Mouse (Mus musculus): ENCODE data around the gene Rif1. TPM values are rescaled to one million over a fixed set of nuclear protein-coding genes. Genes with fewer than 3 reads are reported as not detected.
A peak's percentile ranks its signal among the peaks of the same experiment; 100 is the strongest.

The Rif1 gene
- polyA plus RNA-seq (2015; fragmentation: Nextera tagmentation; extraction: Ambion mirVana), result 16.3 and 16.6 TPM in 2 replicates

DNA sequence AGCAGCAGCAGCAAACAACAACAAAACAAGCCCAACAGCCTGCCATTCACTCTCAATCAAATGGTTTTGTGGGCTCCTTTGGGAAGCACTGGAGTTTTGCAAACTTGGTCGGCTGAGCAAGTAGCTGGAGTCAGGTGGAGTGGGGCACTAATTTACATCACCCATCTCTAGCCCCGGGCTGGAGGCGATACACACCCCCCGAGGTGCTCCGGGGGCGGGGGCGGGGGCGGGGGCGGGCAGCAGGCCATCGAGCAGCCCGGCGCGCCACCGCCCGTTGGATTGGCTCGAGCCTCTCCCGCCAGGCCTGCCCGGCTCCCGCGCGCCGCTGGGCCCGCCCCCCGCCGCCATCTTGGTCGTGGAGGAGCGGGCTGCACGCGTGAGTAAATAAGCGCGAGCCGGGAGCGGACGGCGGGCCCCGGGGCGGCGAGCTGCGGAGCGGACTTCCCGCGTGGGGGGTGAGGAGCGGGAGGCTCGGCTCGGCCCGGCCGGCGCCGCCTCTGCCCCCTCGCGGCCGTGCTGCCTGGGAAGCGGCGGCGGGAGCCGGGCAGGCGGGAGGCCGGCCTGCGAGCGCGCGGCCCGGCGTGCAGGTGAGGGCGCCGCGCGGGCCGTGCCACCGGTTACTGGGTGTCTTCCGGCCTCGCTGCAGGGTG is at the start of gene Rif1:
Gene Rif1 (plus strand): TSS at position 342 of the 650 bp plus-strand sequence.
- Histone ChIP-seq H3K27me3 (replicated peaks) (no peaks in the 10 kb centered on the region), H3K4me3 (peak within 1 kb of the TSS; percentile 99), H3K27ac (replicated peaks) (peak within 1 kb of the TSS; percentile 84), H3K4me1 (peaks cover 21% of the 10 kb centered on the region), H3K4me2 (peak within 1 kb of the TSS; percentile 77), H3K36me3 (peaks cover 32% of the 10 kb centered on the region), H3K9me3 (no peaks in the 10 kb centered on the region), H3K9ac (peak within 1 kb of the TSS; percentile 98)
- peak; percentile 93 for ATAC-seq (ENCODE audit: extremely low read depth, insufficient number of reproducible peaks, low FRiP score, low TSS enrichment)
- under 1% methylated on average over 51 of the region's 72 CpGs for WGBS

DNA sequence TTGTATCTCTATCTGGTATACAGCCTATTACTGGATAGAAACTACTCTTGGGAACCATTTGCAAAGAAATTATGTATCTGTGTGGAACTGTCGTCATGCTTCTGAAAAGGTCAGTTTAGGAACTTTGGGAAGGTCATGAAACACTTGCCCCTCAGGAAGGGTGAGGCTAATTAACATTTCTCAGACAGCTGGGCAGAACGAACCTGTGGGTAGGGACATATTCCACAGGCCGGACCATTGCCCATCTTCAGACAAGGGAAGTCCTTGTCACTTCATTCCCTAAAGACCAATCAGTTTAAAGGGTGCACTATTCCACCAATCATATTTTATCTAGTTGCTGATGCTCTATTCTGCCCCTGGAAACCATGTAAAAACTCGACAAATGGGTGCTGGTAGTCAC is 45.6 kb upstream of the Rif1 start:
- Histone ChIP-seq H3K9ac (no peak overlapping the region), H3K9me3 (peaks cover 7% of the 10 kb centered on the region; the same call in 1 of the 2 replicates), H3K4me1 (no peaks in the 10 kb centered on the region), H3K27ac (replicated peaks) (no peak overlapping the region), H3K27me3 (replicated peaks) (no peaks in the 10 kb centered on the region), H3K4me2 (no peak overlapping the region), H3K36me3 (no peaks in the 10 kb centered on the region), H3K4me3 (no peak overlapping the region)
- ATAC-seq (ENCODE audit: extremely low read depth, insufficient number of reproducible peaks, low FRiP score, low TSS enrichment), result no peak
- WGBS, result 76% methylated on average over 4 of the region's 4 CpGs

- Histone ChIP-seq H3K4me2 (no peak overlapping the region), H3K36me3 (no peaks in the 10 kb centered on the region), H3K27ac (replicated peaks) (no peak overlapping the region), H3K4me1 (no peaks in the 10 kb centered on the region), H3K9me3 (peaks cover 7% of the 10 kb centered on the region; the same call in 1 of the 2 replicates), H3K9ac (no peak overlapping the region), H3K4me3 (no peak overlapping the region), H3K27me3 (replicated peaks) (no peaks in the 10 kb centered on the region)
- ATAC-seq (ENCODE audit: extremely low read depth, insufficient number of reproducible peaks, low FRiP score, low TSS enrichment), result no peak
- 76% methylated on average over 3 of the region's 3 CpGs for WGBS
Measured at GRCm38 (mm10) chr2:52029426-52029825, 43.2 kb upstream of the Rif1 start.

- H3K9ac ChIP-seq, result no peak overlapping the region
- ATAC-seq (ENCODE audit: extremely low read depth, insufficient number of reproducible peaks, low FRiP score, low TSS enrichment), result no peak
- H3K27ac ChIP-seq (replicated peaks), result no peak overlapping the region
- H3K4me3 ChIP-seq, result no peak overlapping the region
- H3K4me2 ChIP-seq, result no peak overlapping the region
- peaks cover 7% of the 10 kb centered on the region; the same call in 1 of the 2 replicates for H3K9me3 ChIP-seq
- no peaks in the 10 kb centered on the region for H3K27me3 ChIP-seq (replicated peaks)
- WGBS, result 67% methylated on average over 4 of the region's 4 CpGs
- no peaks in the 10 kb centered on the region for H3K36me3 ChIP-seq
- no peaks in the 10 kb centered on the region for H3K4me1 ChIP-seq
Measured at GRCm38 (mm10) chr2:52031491-52031890, 41.1 kb upstream of the Rif1 start.

DNA sequence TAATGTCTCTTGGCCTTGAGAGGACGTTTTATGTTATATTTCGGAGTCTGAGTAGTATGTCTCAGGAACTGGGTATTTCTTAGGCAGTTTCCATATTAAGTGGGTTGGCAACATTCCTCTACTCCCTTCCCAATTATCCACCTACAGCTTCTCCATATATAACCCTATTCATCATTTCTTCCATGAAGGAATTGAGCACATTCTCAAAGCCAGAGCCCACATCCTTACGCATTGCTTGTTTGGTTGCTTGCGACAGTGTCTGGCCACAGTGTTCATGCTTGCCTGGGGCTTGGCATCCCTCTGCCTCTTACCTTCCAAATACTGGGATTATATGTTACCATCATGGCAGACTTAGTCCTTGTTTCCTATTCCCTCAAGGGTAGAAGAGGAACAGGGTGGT is 38.0 kb upstream of the Rif1 start:
- ATAC-seq (ENCODE audit: extremely low read depth, insufficient number of reproducible peaks, low FRiP score, low TSS enrichment), result no peak
- Histone ChIP-seq H3K4me3 (no peak overlapping the region), H3K9ac (no peak overlapping the region), H3K27ac (replicated peaks) (no peak overlapping the region), H3K4me2 (no peak overlapping the region), H3K9me3 (no peaks in the 10 kb centered on the region), H3K36me3 (no peaks in the 10 kb centered on the region), H3K4me1 (no peaks in the 10 kb centered on the region), H3K27me3 (replicated peaks) (peaks cover 6% of the 10 kb centered on the region)
- WGBS, result 86% methylated on average over 4 of the region's 4 CpGs

DNA sequence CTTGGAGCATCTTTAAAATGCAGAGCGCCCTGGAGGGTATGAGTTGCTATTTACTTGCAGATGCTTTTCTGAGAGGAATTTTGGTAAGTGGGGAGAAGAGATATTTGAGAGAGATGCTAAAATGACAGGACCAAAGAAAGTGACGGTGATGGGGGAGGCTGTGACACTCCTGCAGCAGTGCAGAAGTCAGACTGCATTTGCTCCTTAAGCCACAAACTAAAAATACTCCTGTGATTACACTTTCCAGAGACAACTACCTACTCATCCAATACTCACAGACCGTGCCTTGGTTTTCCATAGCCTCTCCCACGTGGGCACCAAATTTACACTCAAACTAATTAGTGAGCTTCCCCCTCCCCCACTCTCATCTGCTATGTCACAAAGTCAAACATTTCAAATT is 37.5 kb upstream of the Rif1 start:
- WGBS, result 47% methylated on average over 4 of the region's 4 CpGs

DNA sequence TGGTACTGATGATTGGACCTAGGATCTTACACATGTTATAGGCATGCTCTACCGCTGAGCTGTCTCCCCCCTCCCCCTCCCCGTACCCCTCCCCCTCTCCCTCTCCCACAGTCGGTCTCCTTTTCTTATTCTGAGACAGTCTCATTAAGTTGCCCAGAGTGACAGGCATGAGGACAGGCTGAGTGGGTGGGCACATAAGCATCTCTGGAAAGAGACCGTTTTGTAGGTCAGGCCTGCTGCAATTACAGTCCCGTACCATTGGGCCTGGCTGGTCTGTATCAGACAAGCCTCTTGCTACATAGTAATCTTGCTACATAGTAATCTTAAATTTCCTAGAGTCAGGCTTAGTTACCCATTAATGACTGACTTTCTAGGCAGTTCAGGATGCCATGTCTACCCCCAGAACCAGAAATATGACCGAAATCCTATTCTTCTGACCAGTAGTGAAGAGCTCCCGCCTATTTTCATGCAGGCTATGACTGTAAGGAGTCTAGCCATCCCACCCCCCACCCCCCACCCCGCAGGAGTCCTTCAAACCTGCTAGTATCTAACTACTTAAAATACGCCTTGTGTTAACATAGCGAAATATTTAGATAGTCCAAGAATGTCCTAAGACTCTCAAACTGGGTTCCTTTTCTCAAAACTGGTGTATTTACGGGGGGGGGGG is 35.6 kb upstream of the Rif1 start:
- Histone ChIP-seq H3K27ac (replicated peaks) (no peak overlapping the region), H3K9me3 (no peaks in the 10 kb centered on the region), H3K4me2 (peak overlapping the region; percentile 82), H3K9ac (no peak overlapping the region), H3K27me3 (replicated peaks) (peaks cover 6% of the 10 kb centered on the region), H3K4me3 (peak overlapping the region; percentile 55), H3K4me1 (no peaks in the 10 kb centered on the region), H3K36me3 (no peaks in the 10 kb centered on the region)
- WGBS, result 49% methylated on average over 10 of the region's 11 CpGs
- ATAC-seq (ENCODE audit: extremely low read depth, insufficient number of reproducible peaks, low FRiP score, low TSS enrichment), result no peak

More for the DNA sequence above, 37.5 kb upstream of the Rif1 start:
- no peak overlapping the region for H3K27ac ChIP-seq (replicated peaks)
- no peak overlapping the region for H3K9ac ChIP-seq
- H3K36me3 ChIP-seq, result no peaks in the 10 kb centered on the region
- H3K4me2 ChIP-seq, result no peak overlapping the region
- H3K27me3 ChIP-seq (replicated peaks), result peaks cover 6% of the 10 kb centered on the region
- H3K4me3 ChIP-seq, result no peak overlapping the region
- no peak for ATAC-seq (ENCODE audit: extremely low read depth, insufficient number of reproducible peaks, low FRiP score, low TSS enrichment)
- no peaks in the 10 kb centered on the region for H3K4me1 ChIP-seq
- H3K9me3 ChIP-seq, result no peaks in the 10 kb centered on the region

GRCm38 (mm10) chr2:52037882-52038281 is 34.8 kb upstream of the Rif1 start, which contains the start of gene Tnfaip6:
Tnfaip6 (plus strand) TSS chr2:52038009.
- Histone ChIP-seq H3K9me3 (no peaks in the 10 kb centered on the region), H3K4me2 (peak within 1 kb of the TSS; percentile 82), H3K4me1 (no peaks in the 10 kb centered on the region), H3K36me3 (no peaks in the 10 kb centered on the region), H3K27ac (replicated peaks) (no peak within 1 kb of the TSS), H3K4me3 (peak within 1 kb of the TSS; percentile 55), H3K9ac (peak within 1 kb of the TSS; percentile 73), H3K27me3 (replicated peaks) (peaks cover 6% of the 10 kb centered on the region)
- no peak for ATAC-seq (ENCODE audit: extremely low read depth, insufficient number of reproducible peaks, low FRiP score, low TSS enrichment)
- under 1% methylated on average over 17 of the region's 17 CpGs for WGBS

GRCm38 (mm10) chr2:52038558-52038957 is 34.1 kb upstream of the Rif1 start:
- peak overlapping the region; percentile 55 for H3K4me3 ChIP-seq
- 57% methylated on average over 5 of the region's 5 CpGs for WGBS

GRCm38 (mm10) chr2:52039083-52039801 is 33.4 kb upstream of the Rif1 start:
- no peaks in the 10 kb centered on the region for H3K4me1 ChIP-seq
- H3K36me3 ChIP-seq, result no peaks in the 10 kb centered on the region
- H3K27ac ChIP-seq (replicated peaks), result no peak overlapping the region
- WGBS, result 67% methylated on average over 8 of the region's 8 CpGs
- H3K27me3 ChIP-seq (replicated peaks), result peaks cover 6% of the 10 kb centered on the region
- H3K9ac ChIP-seq, result no peak overlapping the region
- peak overlapping the region; percentile 82 for H3K4me2 ChIP-seq
- peak overlapping the region; percentile 3; the same call in 1 of the 2 replicates for H3K4me3 ChIP-seq
- ATAC-seq (ENCODE audit: extremely low read depth, insufficient number of reproducible peaks, low FRiP score, low TSS enrichment), result no peak
- H3K9me3 ChIP-seq, result no peaks in the 10 kb centered on the region

More at GRCm38 (mm10) chr2:52038558-52038957, 34.1 kb upstream of the Rif1 start:
- no peaks in the 10 kb centered on the region for H3K36me3 ChIP-seq
- no peaks in the 10 kb centered on the region for H3K4me1 ChIP-seq
- H3K27ac ChIP-seq (replicated peaks), result no peak overlapping the region
- no peak for ATAC-seq (ENCODE audit: extremely low read depth, insufficient number of reproducible peaks, low FRiP score, low TSS enrichment)
- H3K4me2 ChIP-seq, result peak overlapping the region; percentile 82
- no peaks in the 10 kb centered on the region for H3K9me3 ChIP-seq
- H3K9ac ChIP-seq, result peak overlapping the region; percentile 12; the same call in 1 of the 2 replicates
- H3K27me3 ChIP-seq (replicated peaks), result peaks cover 6% of the 10 kb centered on the region

- Histone ChIP-seq H3K4me3 (no peak overlapping the region), H3K9me3 (no peaks in the 10 kb centered on the region), H3K4me1 (no peaks in the 10 kb centered on the region), H3K27me3 (replicated peaks) (peaks cover 6% of the 10 kb centered on the region), H3K36me3 (no peaks in the 10 kb centered on the region), H3K9ac (no peak overlapping the region), H3K27ac (replicated peaks) (no peak overlapping the region), H3K4me2 (no peak overlapping the region)
- 75% methylated on average over 3 of the region's 3 CpGs for WGBS
- ATAC-seq (ENCODE audit: extremely low read depth, insufficient number of reproducible peaks, low FRiP score, low TSS enrichment), result no peak
Measured at GRCm38 (mm10) chr2:52042132-52042531, 30.5 kb upstream of the Rif1 start.

All from heart, embryonic 13.5 days (tissue).